Mouse (Mus musculus): ENCODE results near the gene Dmap1. TPM values are rescaled to one million over a fixed set of nuclear protein-coding genes. Genes with fewer than 3 reads are reported as not detected.

Gene Dmap1
- polyA plus RNA-seq, 1 experiment: 22.5 TPM

DNA sequence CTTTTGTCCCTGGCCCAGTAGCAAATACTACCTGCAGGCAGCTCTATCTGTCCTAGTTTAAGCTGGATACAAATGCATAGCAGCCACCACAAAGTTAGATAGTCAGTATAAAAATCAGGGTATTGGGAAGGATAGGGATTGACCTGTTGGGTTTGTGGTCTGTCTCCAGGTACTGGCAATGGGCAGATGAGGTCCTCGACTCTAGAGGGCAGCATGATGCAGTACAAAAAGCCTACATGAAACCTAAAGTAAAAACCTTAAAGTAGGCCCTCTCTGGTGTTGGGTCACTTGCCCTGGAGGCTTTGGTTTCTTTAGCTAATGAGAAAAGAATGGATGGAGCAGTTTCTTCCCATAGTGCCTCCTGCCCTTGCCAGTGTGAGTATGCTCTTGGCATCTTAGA, 53.6 kb downstream of the Dmap1 start:
- TF ChIP-seq GATA1 (IDR thresholded peaks at IDR 0.05; ENCODE audit: borderline replicate concordance, low read length) (no peak), FLI1 (IDR thresholded peaks at IDR 0.05; ENCODE audit: low read length) (no peak)
- Histone ChIP-seq H3K27me3 (replicated peaks) (peaks cover 26% of the 10 kb centered on the region), H3K4me1 (peaks cover 9% of the 10 kb centered on the region), H3K36me3 (replicated peaks; ENCODE audit: low read length) (peaks cover 58% of the 10 kb centered on the region), H3K9me3 (peaks cover 4% of the 10 kb centered on the region; the same call in 1 of the 2 replicates), H3K4me3 (replicated peaks) (no peak overlapping the region)

Other genes starting within 250 kb of the Dmap1 start
- gene Rnf220, start 185.2 kb downstream of the Dmap1 start, polyA plus RNA-seq (2012; ENCODE audit: insufficient read depth, low replicate concordance): 37.4 and 38.2 TPM in 2 replicates
- gene Eri3, start 131.9 kb downstream of the Dmap1 start, polyA plus RNA-seq (2012; ENCODE audit: insufficient read depth, low replicate concordance): 233 and 410 TPM in 2 replicates
- gene Gm12845, start 42.1 kb upstream of the Dmap1 start, polyA plus RNA-seq (2012; ENCODE audit: insufficient read depth, low replicate concordance): not detected in 2 replicates
- not detected in 2 replicates for gene Klf17, start 83.4 kb upstream of the Dmap1 start, polyA plus RNA-seq (2012; ENCODE audit: insufficient read depth, low replicate concordance)
- gene Slc6a9, start 152.2 kb upstream of the Dmap1 start, polyA plus RNA-seq (2012; ENCODE audit: insufficient read depth, low replicate concordance): 8.5 and 9.7 TPM in 2 replicates
- gene Ccdc24, start 190.3 kb upstream of the Dmap1 start, polyA plus RNA-seq (2012; ENCODE audit: insufficient read depth, low replicate concordance): not detected in 2 replicates
- gene B4galt2, start 201.2 kb upstream of the Dmap1 start, polyA plus RNA-seq (2012; ENCODE audit: insufficient read depth, low replicate concordance): 1.5 TPM in 1 of 2 replicates, not detected in the other
- gene Atp6v0b, start 205.1 kb upstream of the Dmap1 start, polyA plus RNA-seq (2012; ENCODE audit: insufficient read depth, low replicate concordance): 395 and 493 TPM in 2 replicates
- gene Dph2, start 209.8 kb upstream of the Dmap1 start, polyA plus RNA-seq (2012; ENCODE audit: insufficient read depth, low replicate concordance): 3.1 and 9.9 TPM in 2 replicates
- 7.4 and 13.2 TPM in 2 replicates for gene Ipo13, start 232.7 kb upstream of the Dmap1 start, polyA plus RNA-seq (2012; ENCODE audit: insufficient read depth, low replicate concordance)
- 0.74 TPM in 1 of 2 replicates, not detected in the other for gene Artn, start 247.5 kb upstream of the Dmap1 start, polyA plus RNA-seq (2012; ENCODE audit: insufficient read depth, low replicate concordance)